Mouse (Mus musculus) heart, embryonic 16.5 days (tissue): ENCODE data around the gene Msi2. TPM values are rescaled to one million over a fixed set of nuclear protein-coding genes. Genes with fewer than 3 reads are reported as not detected.

ENCODE experiments used
- ATAC-seq: fragments of 200-750 bp; cut with Nextera tagmentation; replicated peaks from 2 replicates; pipeline ENCODE4 v1.8.0; 2017; ENCODE audit warnings: moderate number of reproducible peaks; ENCODE audit not compliant: insufficient read depth, low FRiP score; ENCODE audit errors: extremely low read depth
- H3K27ac ChIP-seq: fragments of 300-500 bp; sonication (generic); 2 replicates; pipeline ENCODE4 v1.5.1; 2014; ENCODE audit warnings: mild to moderate bottlenecking, low read length, control low read depth, moderate library complexity
- H3K27me3 ChIP-seq: fragments of 300-500 bp; sonication (generic); 2 replicates; pipeline ENCODE4 v1.6.1; 2014; ENCODE audit warnings: low read length, mixed read lengths; ENCODE audit not compliant: control insufficient read depth, insufficient read depth
- H3K36me3 ChIP-seq: fragments of 300-500 bp; sonication (generic); 2 replicates; pipeline ENCODE4 v1.6.1; 2014; ENCODE audit not compliant: control insufficient read depth, insufficient read depth
- H3K4me1 ChIP-seq: fragments of 300-500 bp; sonication (generic); 2 replicates; pipeline ENCODE4 v1.6.1; 2014; ENCODE audit warnings: low read length, mixed read lengths; ENCODE audit not compliant: control insufficient read depth, insufficient read depth
- H3K4me2 ChIP-seq: fragments of 300-500 bp; sonication (generic); 2 replicates; pipeline ENCODE4 v1.6.1; 2014; ENCODE audit warnings: low read depth, mild to moderate bottlenecking, control low read depth, low read length
- H3K4me3 ChIP-seq: fragments of 300-500 bp; sonication (generic); 2 replicates; pipeline ENCODE4 v1.5.1; 2014; ENCODE audit warnings: mild to moderate bottlenecking, control low read depth, low read length
- H3K9ac ChIP-seq: fragments of 300-500 bp; sonication (generic); 2 replicates; pipeline ENCODE4 v1.6.1; 2014; ENCODE audit warnings: low read length, control low read depth
- H3K9me3 ChIP-seq: fragments of 300-500 bp; sonication (generic); replicated peaks from 2 replicates; pipeline ENCODE4 v1.6.1; 2016; ENCODE audit warnings: low read length; ENCODE audit not compliant: control insufficient read depth
- WGBS: fragments of 180-500 bp; shearing (Covaris S2); extraction: QIAGEN DNeasy Blood & Tissue Kit; methylation state at CpG from one replicate; pipeline ENCODE4 v1.1.7; 2014; 5-methylcytosine and 5-hydroxymethylcytosine counted together
- polyA plus RNA-seq: library from polyadenylated mRNA; unstranded; fragments of >200 nt; fragmentation: Nextera tagmentation; extraction: Ambion mirVana; gene quantifications from 2 replicates; pipeline ENCODE4 v1.2.1, GENCODE M21; 2015

Gene Msi2
- polyA plus RNA-seq = 20.3 and 20.6 TPM in 2 replicates

GRCm38 (mm10) chr11:88718050-88718765 lies at the start of gene Msi2:
Gene Msi2, minus strand, starts transcription at chr11:88718513.
- H3K4me3 ChIP-seq = peak within 1 kb of the TSS; percentile 80
- peak; percentile 84 for ATAC-seq
- no peaks in the 10 kb centered on the region for H3K9me3 ChIP-seq
- H3K4me1 ChIP-seq = peaks cover 23% of the 10 kb centered on the region
- H3K9ac ChIP-seq = peak within 1 kb of the TSS; percentile 97
- no peaks in the 10 kb centered on the region for H3K36me3 ChIP-seq
- H3K27me3 ChIP-seq = no peaks in the 10 kb centered on the region
- peak within 1 kb of the TSS; percentile 98 for H3K27ac ChIP-seq
- under 1% methylated on average over 52 of the region's 84 CpGs for WGBS
- H3K4me2 ChIP-seq = peak within 1 kb of the TSS; percentile 81

GRCm38 (mm10) chr11:88765635-88766034 lies 47.3 kb upstream of the Msi2 start:
- H3K4me2 ChIP-seq = peak overlapping the region; percentile 42
- ATAC-seq = peak; percentile 67; the same call in 1 of the 2 replicates
- H3K36me3 ChIP-seq = no peaks in the 10 kb centered on the region
- peak overlapping the region; percentile 47; the same call in 1 of the 2 replicates for H3K27ac ChIP-seq
- no peaks in the 10 kb centered on the region for H3K9me3 ChIP-seq
- no peaks in the 10 kb centered on the region for H3K27me3 ChIP-seq
- peak overlapping the region; percentile 52; the same call in 1 of the 2 replicates for H3K9ac ChIP-seq
- WGBS = 29% methylated on average over 7 of the region's 7 CpGs
- H3K4me1 ChIP-seq = 0 out of 2 replicates have a peak, but pooled peaks cover 2% of the 10 kb centered on the region
- no peak overlapping the region for H3K4me3 ChIP-seq

DNA sequence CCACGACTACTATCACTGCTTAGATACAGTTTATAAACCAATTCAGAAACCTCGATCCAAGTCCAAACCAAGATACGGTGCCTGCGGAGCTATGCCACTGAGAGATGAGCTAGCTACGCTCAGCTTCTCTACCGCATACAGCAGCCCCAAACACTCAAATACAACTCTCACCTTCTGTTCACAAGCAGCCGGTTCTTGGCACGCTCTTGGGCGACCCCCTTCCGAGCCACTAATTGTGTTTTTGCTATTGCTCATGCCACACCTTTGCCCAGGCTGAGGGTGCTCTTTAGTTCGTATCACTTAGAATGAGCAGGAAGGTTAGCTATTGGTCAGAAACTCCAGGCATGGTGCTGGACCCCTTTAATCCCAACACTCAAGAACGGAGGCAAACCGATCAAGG lies 45.1 kb upstream of the Msi2 start:
- no peak overlapping the region for H3K4me3 ChIP-seq
- H3K36me3 ChIP-seq = no peaks in the 10 kb centered on the region
- WGBS = 89% methylated on average over 13 of the region's 13 CpGs
- H3K27ac ChIP-seq = no peak overlapping the region
- no peaks in the 10 kb centered on the region for H3K27me3 ChIP-seq
- no peaks in the 10 kb centered on the region for H3K9me3 ChIP-seq
- H3K4me2 ChIP-seq = no peak overlapping the region
- H3K4me1 ChIP-seq = no peaks in the 10 kb centered on the region
- ATAC-seq = no peak
- H3K9ac ChIP-seq = no peak overlapping the region

GRCm38 (mm10) chr11:88759501-88759900 lies 41.2 kb upstream of the Msi2 start:
- Histone ChIP-seq H3K27me3 (no peaks in the 10 kb centered on the region), H3K27ac (no peak overlapping the region), H3K4me1 (no peaks in the 10 kb centered on the region), H3K9ac (no peak overlapping the region), H3K9me3 (no peaks in the 10 kb centered on the region), H3K36me3 (no peaks in the 10 kb centered on the region), H3K4me3 (no peak overlapping the region), H3K4me2 (no peak overlapping the region)
- 88% methylated on average over 8 of the region's 8 CpGs for WGBS
- no peak for ATAC-seq

- Histone ChIP-seq H3K36me3 (no peaks in the 10 kb centered on the region), H3K4me3 (no peak overlapping the region), H3K4me2 (no peak overlapping the region), H3K27me3 (no peaks in the 10 kb centered on the region), H3K4me1 (no peaks in the 10 kb centered on the region), H3K27ac (no peak overlapping the region), H3K9ac (no peak overlapping the region), H3K9me3 (no peaks in the 10 kb centered on the region)
- ATAC-seq = no peak
- WGBS = 51% methylated on average over 6 of the region's 6 CpGs
Observed at GRCm38 (mm10) chr11:88758402-88758801, 40.1 kb upstream of the Msi2 start.

GRCm38 (mm10) chr11:88745306-88745705 lies 27.0 kb upstream of the Msi2 start:
- no peaks in the 10 kb centered on the region for H3K36me3 ChIP-seq
- H3K27me3 ChIP-seq = no peaks in the 10 kb centered on the region
- 77% methylated on average over 12 of the region's 12 CpGs for WGBS
- H3K9me3 ChIP-seq = no peaks in the 10 kb centered on the region
- no peak for ATAC-seq
- no peak overlapping the region for H3K4me2 ChIP-seq
- H3K9ac ChIP-seq = no peak overlapping the region
- H3K27ac ChIP-seq = no peak overlapping the region
- no peaks in the 10 kb centered on the region for H3K4me1 ChIP-seq
- H3K4me3 ChIP-seq = no peak overlapping the region

- Histone ChIP-seq H3K4me1 (no peaks in the 10 kb centered on the region), H3K27ac (no peak overlapping the region), H3K9me3 (no peaks in the 10 kb centered on the region; the same call in 1 of the 2 replicates), H3K4me2 (no peak overlapping the region), H3K4me3 (no peak overlapping the region), H3K9ac (no peak overlapping the region), H3K27me3 (no peaks in the 10 kb centered on the region), H3K36me3 (no peaks in the 10 kb centered on the region)
- WGBS = 82% methylated on average over 13 of the region's 13 CpGs
- no peak for ATAC-seq
Observed at GRCm38 (mm10) chr11:88739574-88740295, 21.4 kb upstream of the Msi2 start.

- ATAC-seq = peak; percentile 87
- 36% methylated on average over 5 of the region's 5 CpGs for WGBS
- Histone ChIP-seq H3K36me3 (no peaks in the 10 kb centered on the region), H3K4me1 (peaks cover 21% of the 10 kb centered on the region), H3K9ac (no peak overlapping the region), H3K27me3 (no peaks in the 10 kb centered on the region), H3K27ac (peak overlapping the region; percentile 88), H3K4me2 (peak overlapping the region; percentile 13; the same call in 1 of the 2 replicates), H3K4me3 (no peak overlapping the region), H3K9me3 (no peaks in the 10 kb centered on the region)
Observed at GRCm38 (mm10) chr11:88729363-88729762, 11.1 kb upstream of the Msi2 start.

DNA sequence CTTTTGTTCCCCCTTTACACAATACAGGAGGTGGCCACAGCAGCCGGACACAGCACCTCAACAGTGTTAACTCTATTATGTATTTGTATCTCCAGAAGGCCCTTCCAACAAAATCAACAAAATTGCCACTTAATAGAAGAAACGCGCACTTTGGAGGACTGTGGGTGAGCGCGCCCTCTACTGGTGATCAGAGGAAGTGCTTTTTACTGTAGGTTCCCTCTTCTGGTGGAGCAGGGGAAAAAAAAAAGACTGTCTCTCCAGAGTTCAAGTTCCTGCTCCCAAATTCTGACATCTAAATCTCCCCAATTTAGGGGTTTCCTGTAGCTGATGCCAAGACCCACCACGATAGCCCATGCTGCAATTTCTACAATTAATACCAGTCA lies 10.2 kb upstream of the Msi2 start:
- no peaks in the 10 kb centered on the region for H3K9me3 ChIP-seq
- peak overlapping the region; percentile 19; the same call in 1 of the 2 replicates for H3K27ac ChIP-seq
- ATAC-seq = no peak
- H3K27me3 ChIP-seq = no peaks in the 10 kb centered on the region
- 2% methylated on average over 6 of the region's 6 CpGs for WGBS
- no peak overlapping the region for H3K4me3 ChIP-seq
- H3K4me1 ChIP-seq = peaks cover 21% of the 10 kb centered on the region
- no peak overlapping the region for H3K4me2 ChIP-seq
- H3K36me3 ChIP-seq = no peaks in the 10 kb centered on the region
- 0 out of 2 replicates have a peak overlapping the region, but pooled peaks have one; percentile 28 for H3K9ac ChIP-seq
